Comparison of ENCODE assay signal across 14 mouse cellular contexts in genomic region chr13:40263087-40263807, GRCm38 (mm10).
DNase-seq lines count a peak whose midpoint lies in the region; ATAC-seq and TF ChIP-seq lines count a peak whose summit lies in the region.
"Had no signal": no experiment of that assay in that cellular context is flagged by ENCODE, and none has a peak within 500 bp of the region (broad histone marks: within the 10 kb centered on the region; RNA-seq: fewer than 3 reads in every experiment).

No protein-coding gene starts in this region.

- no peaks in the 10 kb centered on the region for H3K9me3 ChIP-seq in lung, embryonic 14.5 days (ENCODE audit: low read depth, low read length)
- no peaks in the 10 kb centered on the region for H3K9me3 ChIP-seq in hindbrain, embryonic 15.5 days
- H3K9me3 ChIP-seq: liver, embryonic 13.5 days had no signal

- peak; percentile 14 for DNase-seq in lung, embryonic 14.5 days
- DNase-seq in lung, postnatal 36 days, result no peak
- peak; percentile 4 for DNase-seq in cerebellum, adult 9-11 months
- DNase-seq in retina, postnatal 1 day, result peak; percentile 34
- no peak for DNase-seq in heart, adult 11 months
- DNase-seq in lung, postnatal 14 days, result no peak
- DNase-seq: adrenal gland, adult 8-10 months; forebrain, postnatal 0 days; heart, adult 2 months; liver, embryonic 13.5 days; thymus, adult 18-20 months had no signal

- no peaks in the 10 kb centered on the region for H3K4me1 ChIP-seq in lung, embryonic 14.5 days (ENCODE audit: insufficient read depth)
- H3K4me1 ChIP-seq in hindbrain, embryonic 15.5 days (replicated peaks), result no peaks in the 10 kb centered on the region
- H3K4me1 ChIP-seq: liver, embryonic 13.5 days had no signal

- H3K36me3 ChIP-seq in lung, embryonic 14.5 days (ENCODE audit: insufficient read depth), result no peaks in the 10 kb centered on the region
- no peaks in the 10 kb centered on the region for H3K36me3 ChIP-seq in hindbrain, embryonic 15.5 days
- H3K36me3 ChIP-seq: G1E; liver, embryonic 13.5 days had no signal

- ATAC-seq in lung, embryonic 14.5 days (ENCODE audit: insufficient read depth), result no peak
- no peak for ATAC-seq in hindbrain, embryonic 15.5 days (ENCODE audit: low FRiP score, low read depth)
- ATAC-seq: forebrain, postnatal 0 days had no signal

- no peak overlapping the region for H3K9ac ChIP-seq in lung, embryonic 14.5 days
- H3K9ac ChIP-seq in hindbrain, embryonic 15.5 days, result no peak overlapping the region
- H3K9ac ChIP-seq: forebrain, postnatal 0 days; liver, embryonic 13.5 days had no signal

- WGBS in lung, embryonic 14.5 days, result 58% methylated on average over 16 of the region's 16 CpGs
- 59% methylated on average over 16 of the region's 16 CpGs for WGBS in hindbrain, embryonic 15.5 days

- TF ChIP-seq CTCF in lung, embryonic 14.5 days (IDR thresholded peaks at IDR 0.05; ENCODE audit: low read depth), result no peak

- H3K27me3 ChIP-seq in lung, embryonic 14.5 days (ENCODE audit: insufficient read depth, low read length), result no peaks in the 10 kb centered on the region
- H3K27me3 ChIP-seq in hindbrain, embryonic 15.5 days, result no peaks in the 10 kb centered on the region
- H3K27me3 ChIP-seq: liver, embryonic 13.5 days had no signal

- H3K4me2 ChIP-seq in lung, embryonic 14.5 days, result no peak overlapping the region
- peak overlapping the region; percentile 25 for H3K4me2 ChIP-seq in hindbrain, embryonic 15.5 days
- H3K4me2 ChIP-seq: liver, embryonic 13.5 days had no signal

- no peak overlapping the region for H3K4me3 ChIP-seq in lung, embryonic 14.5 days (ENCODE audit: low read depth, low read length)
- H3K4me3 ChIP-seq in hindbrain, embryonic 15.5 days, result no peak overlapping the region
- H3K4me3 ChIP-seq: heart, adult 2 months; left cerebral cortex, adult 2 months; liver, embryonic 13.5 days had no signal

- no peak overlapping the region for H3K27ac ChIP-seq in lung, embryonic 14.5 days (ENCODE audit: low read depth)
- no peak overlapping the region; the same call in 1 of the 2 replicates for H3K27ac ChIP-seq in hindbrain, embryonic 15.5 days (replicated peaks)
- H3K27ac ChIP-seq: heart, adult 2 months; left cerebral cortex, adult 2 months; liver, embryonic 13.5 days had no signal

Comparison
In these comparisons a context has a peak if more than half of its experiments do, and no peak if none do; other contexts are left out.
1. DNase-seq: peak in lung, embryonic 14.5 days (single experiment), cerebellum, adult 9-11 months (single experiment) and retina, postnatal 1 day (single experiment); none in lung, postnatal 36 days (single experiment), heart, adult 11 months (single experiment) and lung, postnatal 14 days (single experiment).